Mouse (Mus musculus): ENCODE data around the gene Farp2. TPM values are rescaled to one million over a fixed set of nuclear protein-coding genes. Genes with fewer than 3 reads are reported as not detected.

Farp2 gene
- total and polyA plus RNA-seq, 3 experiments = 0.89 to 2.1 (median 1.8) TPM

GRCm38 (mm10) chr1:93581545-93581944 lies 69.7 kb downstream of the Farp2 start:
- Histone ChIP-seq H3K9ac (ENCODE audit: insufficient read depth, low read depth) (no peak overlapping the region), H3K9me3 (replicated peaks; ENCODE audit: low read length) (no peaks in the 10 kb centered on the region), H3K4me2 (ENCODE audit: insufficient read depth, low read depth, poor library complexity, severe bottlenecking) (no peak overlapping the region), H3K27ac (ENCODE audit: insufficient read depth, low read depth) (no peak overlapping the region), H3K4me1 (ENCODE audit: control insufficient read depth in 1 of 2, insufficient read depth in 2 of 2) (peaks cover 9 to 24% of the 10 kb centered on the region in 2 experiments), H3K79me2 (replicated peaks; ENCODE audit: control insufficient read depth, extremely low read depth, insufficient read depth, poor library complexity, severe bottlenecking) (no peaks in the 10 kb centered on the region), H3K4me3 (replicated peaks in 1 of 3; ENCODE audit: low read depth in 2 of 3, low read length in 2 of 3, poor library complexity in 1 of 3) (no peak overlapping the region), H3K36me3 (replicated peaks in 1 of 2; ENCODE audit: control insufficient read depth in 1 of 2, insufficient read depth in 1 of 2, low read length in 1 of 2) (peaks cover 9 to 15% of the 10 kb centered on the region in 2 experiments), H3K27me3 (replicated peaks) (no peaks in the 10 kb centered on the region)
- in situ Hi-C loops (cut with MboI; ENCODE audit: low pct_ligation_motif_present, low pct_unique_long_range_greater_than_20kb, low sequenced_read_pairs) = no loop called here
- dilution Hi-C loops (cut with MboI; ENCODE audit: extremely low pct_ligation_motif_present, extremely low pct_unique_long_range_greater_than_20kb, low sequenced_read_pairs) = no loop called here
- TF ChIP-seq MAFK (IDR thresholded peaks at IDR 0.05; ENCODE audit: insufficient replicate concordance, low read length) (0 out of 2 replicates have a peak, but pooled peaks have one; percentile 52), RCOR1 (conservative IDR thresholded peaks at IDR 0.05; ENCODE audit: low read depth, low read length) (no peak), BHLHE40 (IDR thresholded peaks at IDR 0.05; ENCODE audit: low read depth, low read length) (no peak), PAX5 (IDR thresholded peaks at IDR 0.05; ENCODE audit: low read length) (no peak), KAT2A (IDR thresholded peaks at IDR 0.05; ENCODE audit: insufficient replicate concordance, low read length) (no peak), ELF1 (IDR thresholded peaks at IDR 0.05; ENCODE audit: low read depth, low read length) (no peak)
- DNase-seq (ENCODE audit: extremely low read depth) = no peak

GRCm38 (mm10) chr1:93588346-93588745 lies 76.5 kb downstream of the Farp2 start:
- Histone ChIP-seq H3K4me1 (ENCODE audit: control insufficient read depth in 1 of 2, insufficient read depth in 2 of 2) (no peaks in the 10 kb centered on the region), H3K79me2 (replicated peaks; ENCODE audit: control insufficient read depth, extremely low read depth, insufficient read depth, poor library complexity, severe bottlenecking) (no peaks in the 10 kb centered on the region), H3K4me3 (replicated peaks in 1 of 3; ENCODE audit: low read depth in 2 of 3, low read length in 2 of 3, poor library complexity in 1 of 3) (no peak overlapping the region), H3K9me3 (replicated peaks; ENCODE audit: low read length) (no peaks in the 10 kb centered on the region), H3K9ac (ENCODE audit: insufficient read depth, low read depth) (no peak overlapping the region), H3K36me3 (replicated peaks in 1 of 2; ENCODE audit: control insufficient read depth in 1 of 2, insufficient read depth in 1 of 2, low read length in 1 of 2) (no peaks in the 10 kb centered on the region), H3K4me2 (ENCODE audit: insufficient read depth, low read depth, poor library complexity, severe bottlenecking) (no peak overlapping the region), H3K27me3 (replicated peaks) (no peaks in the 10 kb centered on the region), H3K27ac (ENCODE audit: insufficient read depth, low read depth) (no peak overlapping the region)
- in situ Hi-C loops (cut with MboI; ENCODE audit: low pct_ligation_motif_present, low pct_unique_long_range_greater_than_20kb, low sequenced_read_pairs) (no loop called here), dilution Hi-C loops (cut with MboI; ENCODE audit: extremely low pct_ligation_motif_present, extremely low pct_unique_long_range_greater_than_20kb, low sequenced_read_pairs) (no loop called here)
- no peak for TF ChIP-seq ELF1 (IDR thresholded peaks at IDR 0.05; ENCODE audit: low read depth, low read length)
- no peak for TF ChIP-seq JUN (IDR thresholded peaks at IDR 0.05; ENCODE audit: insufficient read depth, low read depth, low read length)
- TF ChIP-seq TBP (conservative IDR thresholded peaks at IDR 0.05; ENCODE audit: low read depth, low read length) = no peak
- TF ChIP-seq ZC3H11A (IDR thresholded peaks at IDR 0.05; ENCODE audit: low read depth, low read length) = no peak
- no peak for TF ChIP-seq SIN3A (IDR thresholded peaks at IDR 0.05; ENCODE audit: low read length)
- TF ChIP-seq CTCF (conservative IDR thresholded peaks at IDR 0.05 in 1 of 2, IDR thresholded peaks at IDR 0.05 in 1 of 2; ENCODE audit: low read depth in 2 of 2, low read length in 2 of 2) = no peak
- no peak for DNase-seq (ENCODE audit: extremely low read depth)

GRCm38 (mm10) chr1:93593960-93594359 lies 82.1 kb downstream of the Farp2 start:
- H3K9ac ChIP-seq (ENCODE audit: insufficient read depth, low read depth) = no peak overlapping the region
- H3K36me3 ChIP-seq (replicated peaks in 1 of 2; ENCODE audit: control insufficient read depth in 1 of 2, insufficient read depth in 1 of 2, low read length in 1 of 2) = no peaks in the 10 kb centered on the region
- no peaks in the 10 kb centered on the region for H3K4me1 ChIP-seq (ENCODE audit: control insufficient read depth in 1 of 2, insufficient read depth in 2 of 2)
- H3K79me2 ChIP-seq (replicated peaks; ENCODE audit: control insufficient read depth, extremely low read depth, insufficient read depth, poor library complexity, severe bottlenecking) = no peaks in the 10 kb centered on the region
- DNase-seq (ENCODE audit: extremely low read depth) = no peak
- H3K4me2 ChIP-seq (ENCODE audit: insufficient read depth, low read depth, poor library complexity, severe bottlenecking) = no peak overlapping the region
- in situ Hi-C loops (cut with MboI; ENCODE audit: low pct_ligation_motif_present, low pct_unique_long_range_greater_than_20kb, low sequenced_read_pairs) (no loop called here), dilution Hi-C loops (cut with MboI; ENCODE audit: extremely low pct_ligation_motif_present, extremely low pct_unique_long_range_greater_than_20kb, low sequenced_read_pairs) (no loop called here)
- H3K27me3 ChIP-seq (replicated peaks) = no peaks in the 10 kb centered on the region
- H3K4me3 ChIP-seq (replicated peaks in 1 of 3; ENCODE audit: low read depth in 2 of 3, low read length in 2 of 3, poor library complexity in 1 of 3) = no peak overlapping the region
- peak in 1 of 2 experiments; percentile 30; a peak in 2 of 4 replicates for TF ChIP-seq CTCF (conservative IDR thresholded peaks at IDR 0.05 in 1 of 2, IDR thresholded peaks at IDR 0.05 in 1 of 2; ENCODE audit: low read depth in 2 of 2, low read length in 2 of 2)
- no peak for TF ChIP-seq PAX5 (IDR thresholded peaks at IDR 0.05; ENCODE audit: low read length)
- TF ChIP-seq ZC3H11A (IDR thresholded peaks at IDR 0.05; ENCODE audit: low read depth, low read length) = no peak
- no peak for TF ChIP-seq BHLHE40 (IDR thresholded peaks at IDR 0.05; ENCODE audit: low read depth, low read length)
- H3K9me3 ChIP-seq (replicated peaks; ENCODE audit: low read length) = no peaks in the 10 kb centered on the region
- no peak overlapping the region for H3K27ac ChIP-seq (ENCODE audit: insufficient read depth, low read depth)

Measured in CH12.LX (cell line).